Mouse (Mus musculus): ENCODE measurements at regions not wholly inside any gene's neighbourhood (a gene's known extent, or its start where the extent isn't known, plus 50 kb on each side); places are given as distances from the start of the nearest gene placed in this dataset.

DNA sequence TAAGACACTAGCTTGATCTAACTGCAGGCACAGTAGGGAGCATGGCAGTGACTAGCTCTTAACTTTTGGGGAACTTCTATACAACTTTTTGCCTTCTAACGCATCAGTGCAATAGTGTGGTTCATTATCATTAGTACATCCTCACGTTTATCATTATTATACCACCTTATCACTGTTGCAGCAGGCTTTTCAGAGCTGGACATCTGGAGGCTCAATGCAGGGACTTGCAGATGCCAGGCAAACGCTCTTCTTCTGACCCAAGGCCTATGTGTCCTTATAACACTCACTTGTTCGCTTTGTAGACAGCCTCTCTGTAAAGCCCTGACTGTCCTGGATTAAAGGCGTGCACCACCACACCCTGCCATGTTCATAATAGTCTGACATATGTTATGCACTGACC is 53.5 kb upstream of the Ubash3b start:
- H3K27me3 ChIP-seq (ENCODE audit: control insufficient read depth, insufficient read depth, insufficient read length) = no peaks in the 10 kb centered on the region
- no peaks in the 10 kb centered on the region for H3K79me2 ChIP-seq (ENCODE audit: control insufficient read depth, insufficient read depth)
- no peaks in the 10 kb centered on the region for H3K36me3 ChIP-seq (ENCODE audit: control insufficient read depth, insufficient read depth)
- no peak for TF ChIP-seq USF1 (IDR thresholded peaks at IDR 0.05; ENCODE audit: low read depth)
- TF ChIP-seq MAX (IDR thresholded peaks at IDR 0.05) = no peak
- TF ChIP-seq CEBPB (IDR thresholded peaks at IDR 0.05; ENCODE audit: low read depth) = no peak
- no peak for TF ChIP-seq MYOD1 (IDR thresholded peaks at IDR 0.05; ENCODE audit: control insufficient read depth, insufficient read length, low read depth)
- TF ChIP-seq CTCF (IDR thresholded peaks at IDR 0.05; ENCODE audit: control insufficient read depth, insufficient read depth, insufficient read length) = no peak
- TF ChIP-seq MYOG (IDR thresholded peaks at IDR 0.05; ENCODE audit: control insufficient read depth, extremely low read depth, insufficient read length) = no peak
- TF ChIP-seq FOSL1 (IDR thresholded peaks at IDR 0.05; ENCODE audit: insufficient read depth, low read length, poor library complexity, severe bottlenecking) = no peak
- no peaks in the 10 kb centered on the region for H3K79me3 ChIP-seq (ENCODE audit: low read depth)
- no peak overlapping the region for H3K4me3 ChIP-seq (ENCODE audit: insufficient read depth, poor library complexity, severe bottlenecking)
- no peak overlapping the region for H3ac ChIP-seq (ENCODE audit: control insufficient read depth, insufficient read length, low read depth)

DNA sequence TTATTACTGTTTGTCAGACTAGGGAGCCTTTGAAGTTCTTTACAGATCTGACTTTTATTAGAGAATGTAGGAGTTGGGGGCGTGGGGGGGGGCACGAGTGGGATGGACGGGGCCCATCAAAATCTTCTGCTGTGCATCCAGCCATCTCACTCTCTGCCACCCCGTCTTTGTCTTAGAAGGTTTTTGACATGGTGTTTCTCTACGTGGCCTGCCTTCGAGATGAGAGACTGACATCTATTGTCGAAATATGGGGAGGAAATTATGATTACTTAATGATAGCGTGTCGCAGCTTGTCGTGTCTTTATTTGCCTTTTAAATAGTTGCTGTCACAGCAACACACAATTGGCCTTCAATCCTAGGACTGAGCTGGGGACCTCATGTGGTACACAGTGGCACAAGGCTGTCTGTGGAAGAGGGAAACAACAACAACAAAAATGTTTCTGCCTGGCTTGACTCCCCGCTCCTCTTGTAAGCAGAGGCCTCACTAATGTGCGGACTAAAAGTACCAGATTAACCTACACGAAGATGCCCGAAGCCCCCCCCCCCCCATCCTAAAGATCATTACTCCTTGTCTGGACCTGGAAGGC is 51.5 kb upstream of the Ubash3b start:
- Histone ChIP-seq H3K36me3 (ENCODE audit: control insufficient read depth, insufficient read depth) (no peaks in the 10 kb centered on the region), H3ac (ENCODE audit: control insufficient read depth, insufficient read length, low read depth) (no peak overlapping the region), H3K79me2 (ENCODE audit: control insufficient read depth, insufficient read depth) (no peaks in the 10 kb centered on the region), H3K79me3 (ENCODE audit: low read depth) (no peaks in the 10 kb centered on the region), H3K4me3 (ENCODE audit: insufficient read depth, poor library complexity, severe bottlenecking) (no peak overlapping the region), H3K27me3 (ENCODE audit: control insufficient read depth, insufficient read depth, insufficient read length) (no peaks in the 10 kb centered on the region)
- TF ChIP-seq MYOD1 (IDR thresholded peaks at IDR 0.05; ENCODE audit: control insufficient read depth, insufficient read length, low read depth) (no peak), MAX (IDR thresholded peaks at IDR 0.05) (no peak), CEBPB (IDR thresholded peaks at IDR 0.05; ENCODE audit: low read depth) (no peak)

DNA sequence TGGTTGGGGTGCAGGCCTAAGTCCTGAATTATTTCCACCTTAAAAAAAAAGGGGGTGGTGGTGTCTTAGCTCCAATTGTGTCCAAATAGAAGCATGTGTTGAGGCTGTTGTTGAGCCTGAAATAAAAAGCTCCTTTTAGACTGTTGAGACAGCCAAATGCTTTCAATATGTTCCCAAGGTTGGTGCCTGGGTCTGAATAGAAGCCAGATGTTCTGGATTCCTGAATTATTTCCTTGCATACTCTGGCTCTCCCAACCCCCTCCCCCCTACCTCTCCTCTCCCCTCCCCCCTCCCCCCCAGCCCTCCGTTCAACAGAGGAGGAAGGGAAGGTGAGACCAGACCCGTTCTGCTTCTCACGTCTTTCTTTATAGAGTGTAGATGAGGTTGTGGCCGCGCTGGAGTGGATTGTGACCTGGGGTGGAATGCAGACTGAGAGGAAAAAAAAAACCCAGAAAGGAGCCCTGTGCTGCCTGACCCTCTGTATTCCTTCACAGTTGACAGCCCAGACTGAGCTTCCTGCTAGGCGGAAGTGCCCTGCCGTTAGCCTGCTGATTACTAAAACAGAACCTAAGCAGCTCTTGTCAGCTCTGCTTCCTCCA is 50.9 kb upstream of the Ubash3b start:
- no peaks in the 10 kb centered on the region for H3K36me3 ChIP-seq (ENCODE audit: control insufficient read depth, insufficient read depth)
- H3K27me3 ChIP-seq (ENCODE audit: control insufficient read depth, insufficient read depth, insufficient read length) = no peaks in the 10 kb centered on the region
- no peaks in the 10 kb centered on the region for H3K79me2 ChIP-seq (ENCODE audit: control insufficient read depth, insufficient read depth)
- no peaks in the 10 kb centered on the region for H3K79me3 ChIP-seq (ENCODE audit: low read depth)
- no peak overlapping the region for H3ac ChIP-seq (ENCODE audit: control insufficient read depth, insufficient read length, low read depth)
- no peak overlapping the region for H3K4me3 ChIP-seq (ENCODE audit: insufficient read depth, poor library complexity, severe bottlenecking)
- TF ChIP-seq MAX (IDR thresholded peaks at IDR 0.05) (no peak), CEBPB (IDR thresholded peaks at IDR 0.05; ENCODE audit: low read depth) (no peak), FOSL1 (IDR thresholded peaks at IDR 0.05; ENCODE audit: insufficient read depth, low read length, poor library complexity, severe bottlenecking) (no peak), MYOG (IDR thresholded peaks at IDR 0.05; ENCODE audit: control insufficient read depth, extremely low read depth, insufficient read length) (no peak), CTCF (IDR thresholded peaks at IDR 0.05; ENCODE audit: control insufficient read depth, insufficient read depth, insufficient read length) (no peak), MYOD1 (IDR thresholded peaks at IDR 0.05; ENCODE audit: control insufficient read depth, insufficient read length, low read depth) (no peak), USF1 (IDR thresholded peaks at IDR 0.05; ENCODE audit: low read depth) (no peak)

DNA sequence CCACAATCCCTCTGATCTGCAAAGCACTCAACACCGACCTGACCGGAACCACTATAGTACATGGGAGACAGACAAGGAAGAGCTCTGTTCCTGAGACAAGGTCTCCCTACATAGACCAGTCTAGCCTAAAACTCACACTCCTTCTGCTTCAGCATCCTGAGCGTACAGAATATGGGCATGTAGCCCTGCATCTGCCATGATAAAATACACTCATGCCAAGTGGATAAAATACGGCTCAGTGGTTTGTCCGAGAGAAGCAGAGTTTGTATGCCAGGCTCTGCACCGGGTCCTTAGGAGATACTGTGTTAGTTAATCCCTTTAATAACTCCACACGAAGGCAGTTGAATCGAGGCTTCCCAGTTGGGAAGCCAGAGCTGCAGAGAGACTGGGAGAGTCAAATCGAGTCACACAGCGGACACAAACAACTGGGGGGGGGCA is 50.4 kb upstream of the Ubash3b start:
- no peak overlapping the region for H3K4me3 ChIP-seq (ENCODE audit: insufficient read depth, poor library complexity, severe bottlenecking)
- no peaks in the 10 kb centered on the region for H3K36me3 ChIP-seq (ENCODE audit: control insufficient read depth, insufficient read depth)
- TF ChIP-seq MAX (IDR thresholded peaks at IDR 0.05) (no peak), MYOD1 (IDR thresholded peaks at IDR 0.05; ENCODE audit: control insufficient read depth, insufficient read length, low read depth) (no peak), USF1 (IDR thresholded peaks at IDR 0.05; ENCODE audit: low read depth) (no peak), MYOG (IDR thresholded peaks at IDR 0.05; ENCODE audit: control insufficient read depth, extremely low read depth, insufficient read length) (no peak), FOSL1 (IDR thresholded peaks at IDR 0.05; ENCODE audit: insufficient read depth, low read length, poor library complexity, severe bottlenecking) (no peak), CEBPB (IDR thresholded peaks at IDR 0.05; ENCODE audit: low read depth) (no peak)
- H3K79me3 ChIP-seq (ENCODE audit: low read depth) = no peaks in the 10 kb centered on the region
- no peaks in the 10 kb centered on the region for H3K27me3 ChIP-seq (ENCODE audit: control insufficient read depth, insufficient read depth, insufficient read length)
- H3ac ChIP-seq (ENCODE audit: control insufficient read depth, insufficient read length, low read depth) = no peak overlapping the region
- no peaks in the 10 kb centered on the region for H3K79me2 ChIP-seq (ENCODE audit: control insufficient read depth, insufficient read depth)

Small RNA genes in the stretch of these regions (microRNA-seq; reads per million reads assigned to microRNA genes)
- 11,161 reads per million, percentile 96 among the genes with 10 or more reads in this experiment for gene Mir100 (ENCODE audit: borderline microRNAs expressed)
- 5,891 reads per million, percentile 93 among the genes with 10 or more reads in this experiment for gene Mir125b-1 (ENCODE audit: borderline microRNAs expressed)
- gene Mirlet7a-2 (ENCODE audit: borderline microRNAs expressed) = 52.0 reads per million, percentile 70 among the genes with 10 or more reads in this experiment

Measured in C2C12 (cell line).